Mouse (Mus musculus) embryonic fibroblast, embryonic 13.5 days (primary cell): ENCODE results near the gene Dgat2. TPM values are rescaled to one million over a fixed set of nuclear protein-coding genes. Genes with fewer than 3 reads are reported as not detected.

ENCODE experiments used
- H3K27ac ChIP-seq: 2 replicates; pipeline ENCODE4 v1.5.1; 2012; ENCODE audit warnings: low read length, control low read depth, inconsistent platforms; ENCODE audit not compliant: insufficient read depth
- H3K4me1 ChIP-seq: 2 replicates; pipeline ENCODE4 v1.6.1; 2011; ENCODE audit warnings: low read length; ENCODE audit not compliant: control insufficient read depth, insufficient read depth
- H3K4me3 ChIP-seq: 2 replicates; pipeline ENCODE4 v1.5.1; 2011; ENCODE audit warnings: mild to moderate bottlenecking, control low read depth, low read length; ENCODE audit not compliant: insufficient read depth
- CTCF ChIP-seq: IDR thresholded peaks from 2 replicates; pipeline ENCODE4 v1.5.1; 2011; ENCODE audit warnings: mild to moderate bottlenecking, control low read depth, low read length, moderate library complexity, borderline replicate concordance; ENCODE audit not compliant: insufficient read depth
- POLR2A ChIP-seq: IDR thresholded peaks from 2 replicates; pipeline ENCODE4 v1.6.1; 2011; ENCODE audit warnings: low read depth, mild to moderate bottlenecking, control low read depth, low read length, moderate library complexity
- polyA plus RNA-seq: library from polyadenylated mRNA; stranded (reverse); fragments of >200 nt; gene quantifications from 2 replicates; pipeline ENCODE4 v1.2.4, GENCODE M21; 2011; ENCODE audit warnings: low read depth; ENCODE audit not compliant: missing spikeins, insufficient read length

Dgat2 gene
- polyA plus RNA-seq, 1 experiment: 4.7 TPM

DNA sequence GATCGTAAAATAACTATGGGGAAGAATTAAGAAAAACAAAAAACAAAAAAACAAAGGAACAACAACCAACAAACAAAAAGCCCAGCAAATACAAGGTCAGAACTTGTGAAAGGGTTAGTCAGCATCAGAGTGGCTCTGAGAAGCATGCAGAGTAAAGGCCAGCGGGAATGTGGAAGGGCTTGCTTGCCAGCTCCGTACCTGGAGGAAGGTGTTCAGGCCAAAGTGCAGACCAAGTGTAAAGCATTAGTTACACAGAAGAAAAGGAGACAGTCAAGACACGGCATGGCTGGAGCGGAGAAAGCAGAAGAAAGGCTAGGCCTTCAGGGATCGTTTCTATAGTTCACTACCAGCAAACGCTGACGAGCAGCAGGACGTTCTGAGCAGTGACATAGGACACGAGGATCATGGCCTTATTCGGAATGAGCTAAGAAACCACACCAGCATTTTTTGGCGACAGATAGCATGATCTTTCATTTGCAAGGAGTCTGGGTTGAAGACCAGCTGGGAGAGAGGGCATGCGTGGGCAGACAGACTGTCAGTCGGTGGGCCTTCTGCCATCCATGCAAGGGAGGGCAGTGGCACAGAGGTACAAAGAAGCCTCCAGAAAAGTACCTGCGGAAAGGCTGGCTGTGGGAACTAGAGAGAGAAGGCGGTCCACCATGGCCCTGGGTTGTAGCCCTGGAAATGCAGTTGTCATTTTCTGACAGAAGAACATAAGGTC is 68.4 kb downstream of the Dgat2 start:
- TF ChIP-seq POLR2A (no peak), CTCF (no peak)

DNA sequence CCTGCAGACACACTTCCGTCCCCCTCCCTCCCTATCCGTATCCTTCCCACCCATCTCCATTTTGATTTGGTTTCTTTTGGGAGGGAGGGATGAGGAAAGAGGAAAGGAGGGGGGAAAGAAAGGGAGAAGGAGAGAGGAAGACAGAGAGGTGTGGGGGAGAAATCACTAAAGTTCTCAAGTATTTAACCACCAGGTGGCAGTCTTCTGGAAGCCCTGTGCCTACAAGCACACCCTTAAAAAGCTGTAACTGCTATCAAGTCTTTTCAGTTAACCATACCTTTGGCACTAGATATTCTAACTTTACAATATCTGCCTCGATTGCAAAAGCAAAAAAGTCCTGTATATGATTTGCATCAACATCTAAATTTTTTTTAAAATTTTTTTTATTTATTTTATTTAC is 75.0 kb downstream of the Dgat2 start:
- no peak for TF ChIP-seq CTCF
- TF ChIP-seq POLR2A: no peak
- no peak overlapping the region for H3K27ac ChIP-seq
- no peak overlapping the region for H3K4me3 ChIP-seq
- H3K4me1 ChIP-seq: no peaks in the 10 kb centered on the region

More for the DNA sequence above, 68.4 kb downstream of the Dgat2 start:
- H3K27ac ChIP-seq: no peak overlapping the region
- H3K4me3 ChIP-seq: no peak overlapping the region
- H3K4me1 ChIP-seq: no peaks in the 10 kb centered on the region

DNA sequence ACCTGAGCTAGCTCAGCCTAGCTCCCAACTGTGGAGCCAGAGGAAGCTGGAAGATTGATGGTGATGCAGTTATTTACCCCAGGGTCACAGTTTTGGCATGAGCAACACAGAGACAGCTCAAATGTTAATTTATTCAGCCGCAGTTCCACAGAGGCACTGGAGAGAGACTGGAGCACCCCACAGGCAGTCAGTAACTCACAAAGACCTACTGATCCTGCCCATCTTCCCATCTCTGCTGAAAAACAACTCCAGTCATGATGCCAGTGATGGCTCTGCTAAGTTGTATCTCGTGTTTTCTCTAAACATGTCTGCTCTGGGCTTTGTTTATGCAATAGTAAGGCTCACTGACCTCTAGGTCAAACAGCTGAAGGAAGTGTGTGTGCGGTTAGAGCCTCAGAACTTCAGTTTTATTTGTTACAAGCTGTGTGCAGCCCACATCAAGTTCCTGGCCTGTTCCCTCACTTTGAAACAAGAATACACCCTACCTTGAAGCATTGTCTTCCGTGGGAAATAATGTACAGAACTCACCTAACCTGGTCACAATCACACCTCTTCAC is 75.7 kb downstream of the Dgat2 start:
- no peaks in the 10 kb centered on the region; the same call in 1 of the 2 replicates for H3K4me1 ChIP-seq
- no peak overlapping the region for H3K4me3 ChIP-seq
- H3K27ac ChIP-seq: no peak overlapping the region
- TF ChIP-seq POLR2A (no peak), CTCF (no peak)

Other genes with a start within 250 kb of the Dgat2 start
- gene Uvrag, start 41.6 kb downstream of the Dgat2 start, polyA plus RNA-seq: 40.2 and 40.8 TPM in 2 replicates
- gene Mogat2, start 55.9 kb upstream of the Dgat2 start, polyA plus RNA-seq: 7.4 and 11.0 TPM in 2 replicates
- 52.9 and 77.8 TPM in 2 replicates for gene Map6, start 84.7 kb upstream of the Dgat2 start, polyA plus RNA-seq
- gene Serpinh1, start 170.5 kb upstream of the Dgat2 start, polyA plus RNA-seq: 2,134 and 2,700 TPM in 2 replicates
- 12.0 and 12.6 TPM in 2 replicates for gene Gdpd5, start 198.7 kb upstream of the Dgat2 start, polyA plus RNA-seq